Mouse (Mus musculus) stomach, embryonic 16.5 days (tissue): ENCODE results near the gene Ell3. TPM values are rescaled to one million over a fixed set of nuclear protein-coding genes. Genes with fewer than 3 reads are reported as not detected.

ENCODE experiments used
- ATAC-seq: fragments of 200-750 bp; cut with Nextera tagmentation; 2 replicates; pipeline ENCODE4 v1.8.0; 2017; ENCODE audit warnings: moderate number of reproducible peaks, moderate TSS enrichment; ENCODE audit not compliant: insufficient read depth, low FRiP score
- H3K27ac ChIP-seq: fragments of 300-500 bp; sonication (generic); 2 replicates; pipeline ENCODE4 v1.5.1; 2014; ENCODE audit warnings: low read length
- H3K27me3 ChIP-seq: fragments of 300-500 bp; sonication (generic); 2 replicates; pipeline ENCODE4 v1.6.1; 2014; ENCODE audit warnings: low read length, control low read depth, mixed read lengths; ENCODE audit not compliant: control insufficient read depth, insufficient read depth
- H3K36me3 ChIP-seq: fragments of 300-500 bp; sonication (generic); 2 replicates; pipeline ENCODE4 v1.6.1; 2014; ENCODE audit warnings: low read length; ENCODE audit not compliant: control insufficient read depth, insufficient read depth
- H3K4me1 ChIP-seq: fragments of 300-500 bp; sonication (generic); 2 replicates; pipeline ENCODE4 v1.6.1; 2014; ENCODE audit warnings: low read length, control low read depth, mixed read lengths; ENCODE audit not compliant: control insufficient read depth, insufficient read depth
- H3K4me2 ChIP-seq: fragments of 300-500 bp; sonication (generic); 2 replicates; pipeline ENCODE4 v1.6.1; 2014; ENCODE audit warnings: low read depth, low read length, mixed read lengths
- H3K4me3 ChIP-seq: fragments of 300-500 bp; sonication (generic); replicated peaks from 2 replicates; pipeline ENCODE4 v1.5.1; 2014; ENCODE audit warnings: mild to moderate bottlenecking, low read length
- H3K9ac ChIP-seq: fragments of 300-500 bp; sonication (generic); 2 replicates; pipeline ENCODE4 v1.6.1; 2014; ENCODE audit warnings: low read length
- H3K9me3 ChIP-seq: fragments of 300-500 bp; sonication (generic); replicated peaks from 2 replicates; pipeline ENCODE4 v1.6.1; 2016; ENCODE audit warnings: low read length, control low read depth; ENCODE audit not compliant: control insufficient read depth
- WGBS: fragments of 180-500 bp; shearing (Covaris S2); extraction: QIAGEN DNeasy Blood & Tissue Kit; methylation state at CpG from one replicate; pipeline ENCODE4 v1.1.7; 2014; 5-methylcytosine and 5-hydroxymethylcytosine counted together
- microRNA-seq: library from miRNA; unstranded; fragments of <30 nt; microRNA quantifications from one replicate; pipeline ENCODE4, GENCODE M21; 2016
- polyA plus RNA-seq: library from polyadenylated mRNA; unstranded; fragments of >200 nt; fragmentation: Nextera tagmentation; extraction: Ambion mirVana; gene quantifications from 2 replicates; pipeline ENCODE4 v1.2.1, GENCODE M21; 2015

Gene Ell3
- polyA plus RNA-seq, 1 experiment from 2014 or later, result 8.8 TPM

DNA sequence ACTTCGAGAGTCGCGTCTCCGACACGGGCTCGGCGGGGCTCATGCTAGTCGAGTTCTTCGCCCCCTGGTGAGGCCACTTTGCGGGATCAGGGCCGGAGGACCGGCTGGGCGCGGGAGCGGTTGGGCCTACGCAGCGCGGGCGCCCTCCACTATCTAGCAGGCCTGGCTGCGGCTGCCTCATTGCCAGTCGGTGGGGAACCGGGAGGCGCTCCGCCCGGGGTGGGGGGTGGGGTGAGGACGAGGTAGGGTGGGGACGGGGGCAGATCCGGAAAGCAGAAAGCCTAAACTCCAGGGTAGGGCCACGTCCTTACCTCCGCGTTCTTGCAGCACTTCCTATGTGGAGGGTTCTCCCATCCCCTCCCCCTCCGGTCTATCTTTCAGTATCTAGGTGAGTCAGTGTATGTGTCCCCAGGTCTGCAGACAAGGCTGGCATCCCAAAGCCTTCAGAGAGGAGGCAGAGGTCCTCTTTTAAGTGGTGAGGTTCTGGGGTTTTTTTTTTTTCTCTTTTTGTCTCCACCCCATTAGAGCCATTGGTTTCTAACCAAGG is 29.9 kb downstream of the Ell3 start:
- Histone ChIP-seq H3K36me3 (peaks cover 4% of the 10 kb centered on the region), H3K9ac (peak overlapping the region; percentile 99), H3K27ac (peak overlapping the region; percentile 99), H3K27me3 (no peaks in the 10 kb centered on the region), H3K4me1 (peaks cover 27% of the 10 kb centered on the region), H3K4me3 (peak overlapping the region; percentile 100), H3K4me2 (peak overlapping the region; percentile 78), H3K9me3 (no peaks in the 10 kb centered on the region)
- ATAC-seq, result peak; percentile 25; the same call in 1 of the 2 replicates
- WGBS, result under 1% methylated on average over 32 of the region's 32 CpGs

DNA sequence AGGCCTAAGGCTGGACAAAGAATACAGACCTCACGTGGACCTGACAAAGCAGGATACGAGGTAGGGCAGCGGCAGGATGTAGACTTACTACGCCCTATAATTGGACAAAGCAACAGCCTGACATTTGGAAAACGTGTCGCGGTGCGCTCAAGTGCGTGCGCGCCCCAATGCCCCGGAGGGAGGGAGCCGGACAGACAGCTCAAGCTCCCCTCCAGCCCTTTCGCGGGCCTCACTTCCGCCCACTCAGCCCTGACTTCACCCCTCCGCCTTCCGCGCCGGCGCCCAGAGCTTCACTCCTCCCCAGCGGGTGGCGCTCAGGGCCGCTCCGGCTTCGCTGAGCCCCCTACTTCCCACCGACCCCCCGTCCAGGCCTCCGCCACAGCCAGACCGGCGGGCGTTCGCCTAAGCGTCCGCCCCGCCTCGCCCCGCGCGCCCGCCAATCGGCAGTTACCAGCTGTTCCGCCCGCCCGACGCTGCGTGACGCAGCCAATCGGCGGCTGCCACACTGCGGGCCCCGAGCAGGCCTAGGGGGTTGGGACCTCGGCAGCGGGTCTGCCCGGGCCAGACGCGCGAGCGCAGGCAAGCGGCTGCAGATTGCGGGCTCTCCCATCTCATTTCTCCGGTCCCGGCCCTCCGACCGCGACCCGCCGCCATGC is 30.6 kb downstream of the Ell3 start, which contains the start of the genes Pdia3 and Catsper2:
Pdia3 (plus strand) TSS at position 389 of the 656 bp plus-strand sequence.
Catsper2 (minus strand) TSS at position 406 of the 656 bp plus-strand sequence.
- H3K27me3 ChIP-seq, result no peaks in the 10 kb centered on the region
- H3K4me2 ChIP-seq, result peak within 1 kb of the TSS; percentile 80
- no peaks in the 10 kb centered on the region for H3K9me3 ChIP-seq
- peak; percentile 98 for ATAC-seq
- H3K36me3 ChIP-seq, result no peaks in the 10 kb centered on the region; the same call in none of the 2 replicates
- peak within 1 kb of the TSS; percentile 99 for H3K27ac ChIP-seq
- peak within 1 kb of the TSS; percentile 100 for H3K4me3 ChIP-seq
- H3K4me1 ChIP-seq, result peaks cover 21% of the 10 kb centered on the region
- peak within 1 kb of the TSS; percentile 99 for H3K9ac ChIP-seq
- WGBS, result under 1% methylated on average over 61 of the region's 68 CpGs

DNA sequence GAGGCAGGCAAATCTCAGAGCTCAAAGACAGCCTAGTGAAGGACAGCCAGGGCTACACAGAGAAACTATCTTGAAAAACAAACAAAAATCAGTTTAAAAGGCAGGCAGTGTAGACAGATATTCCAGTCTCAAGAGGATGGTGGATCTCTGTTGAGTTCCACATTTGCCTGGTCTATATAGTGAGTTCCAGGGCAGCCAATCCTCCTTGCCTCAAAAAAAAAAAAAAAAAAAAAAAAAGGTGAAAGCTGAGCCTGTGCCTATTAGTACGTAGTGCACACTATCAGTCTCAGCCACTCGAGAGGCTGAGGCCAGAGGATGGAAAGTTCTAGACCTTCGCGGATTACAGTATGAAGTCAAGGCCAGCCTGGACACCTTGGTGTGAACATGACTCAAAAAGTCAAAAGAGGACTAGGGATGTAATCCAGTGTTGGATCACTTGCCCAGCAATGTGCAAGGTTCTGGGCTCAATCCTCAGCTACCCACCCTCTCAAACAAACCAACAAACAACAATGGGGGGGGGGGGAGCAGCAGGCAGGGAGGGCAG is 31.2 kb downstream of the Ell3 start:
- Histone ChIP-seq H3K27me3 (no peaks in the 10 kb centered on the region), H3K4me2 (peak overlapping the region; percentile 80), H3K27ac (peak overlapping the region; percentile 96), H3K36me3 (no peaks in the 10 kb centered on the region), H3K9ac (peak overlapping the region; percentile 99), H3K4me1 (peaks cover 19% of the 10 kb centered on the region), H3K4me3 (peak overlapping the region; percentile 100), H3K9me3 (no peaks in the 10 kb centered on the region)
- 8% methylated on average over 4 of the region's 4 CpGs for WGBS
- ATAC-seq, result 0 out of 2 replicates have a peak, but pooled peaks have one; percentile 1

DNA sequence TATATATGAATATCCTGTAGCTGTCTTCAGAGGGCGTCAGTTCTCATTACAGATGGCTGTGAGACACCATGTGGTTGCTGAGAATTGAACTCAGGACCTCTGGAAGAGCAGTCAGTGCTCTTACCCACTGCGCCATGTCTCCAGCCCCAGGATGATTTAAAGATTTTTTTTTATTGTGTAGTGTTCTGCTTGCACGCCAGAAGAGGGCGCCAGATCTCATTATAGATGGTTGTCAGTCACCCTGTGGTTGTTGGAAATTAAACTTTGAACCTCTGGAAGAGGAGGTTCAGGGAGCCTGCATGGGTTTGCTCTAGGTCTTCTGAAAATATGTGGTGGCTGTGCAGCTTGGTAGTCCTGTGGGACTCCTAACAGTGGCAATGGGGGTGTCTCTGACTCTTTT is 35.9 kb downstream of the Ell3 start:
- Histone ChIP-seq H3K4me2 (no peak overlapping the region), H3K27ac (no peak overlapping the region), H3K27me3 (no peaks in the 10 kb centered on the region), H3K4me3 (no peak overlapping the region), H3K9me3 (no peaks in the 10 kb centered on the region), H3K4me1 (no peaks in the 10 kb centered on the region), H3K36me3 (no peaks in the 10 kb centered on the region), H3K9ac (no peak overlapping the region)
- ATAC-seq, result no peak
- WGBS, result 37% methylated on average over 4 of the region's 4 CpGs

DNA sequence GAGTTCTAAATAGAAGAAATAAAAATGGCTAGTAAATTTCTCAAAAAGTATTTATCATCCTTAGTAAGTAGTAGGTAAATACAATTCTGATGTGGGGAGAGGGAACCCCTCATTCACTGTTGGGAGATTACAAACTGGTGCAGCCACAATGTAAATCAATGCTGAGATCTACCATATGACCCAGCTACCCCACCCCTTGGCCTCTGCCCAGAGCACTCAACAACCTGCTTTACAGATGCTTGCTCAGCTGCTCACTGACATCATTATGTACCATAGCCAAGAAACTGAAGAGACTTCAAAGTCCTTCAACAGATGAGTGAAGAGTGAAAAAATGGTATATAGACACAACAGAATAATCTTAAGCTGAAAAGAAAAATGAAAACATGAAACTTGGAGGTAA is 40.8 kb downstream of the Ell3 start:
- Histone ChIP-seq H3K27ac (no peak overlapping the region), H3K27me3 (no peaks in the 10 kb centered on the region), H3K36me3 (no peaks in the 10 kb centered on the region), H3K4me3 (no peak overlapping the region), H3K4me1 (no peaks in the 10 kb centered on the region), H3K4me2 (no peak overlapping the region), H3K9ac (no peak overlapping the region), H3K9me3 (no peaks in the 10 kb centered on the region)
- no peak for ATAC-seq

DNA sequence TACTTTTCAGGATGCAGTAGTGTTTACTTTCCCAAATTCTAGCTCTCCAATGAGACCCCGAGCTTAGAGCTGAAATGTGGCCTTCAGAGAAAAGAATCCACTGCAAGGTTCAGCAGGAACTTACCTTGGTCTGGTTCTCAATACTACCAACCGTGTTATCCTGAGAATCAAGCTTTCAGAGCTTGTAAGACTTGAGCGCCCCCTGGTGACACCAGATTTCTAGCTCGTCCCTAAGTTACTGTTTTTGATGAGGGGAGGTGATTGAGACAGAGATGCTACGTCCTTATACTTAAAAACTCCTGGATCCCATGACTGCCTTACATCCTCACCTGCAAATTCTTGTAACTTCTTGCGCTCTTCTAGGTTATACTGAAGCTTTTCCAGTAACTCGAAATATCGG is 47.5 kb downstream of the Ell3 start:
- Histone ChIP-seq H3K27me3 (no peaks in the 10 kb centered on the region), H3K9ac (no peak overlapping the region), H3K27ac (no peak overlapping the region), H3K36me3 (no peaks in the 10 kb centered on the region), H3K4me1 (no peaks in the 10 kb centered on the region), H3K9me3 (no peaks in the 10 kb centered on the region), H3K4me3 (no peak overlapping the region), H3K4me2 (no peak overlapping the region)
- ATAC-seq, result no peak
- WGBS, result 11% methylated on average over 8 of the region's 8 CpGs

Small RNAs within 50 kb of the gene (microRNA-seq; reads per million reads assigned to microRNA genes)
- not detected for gene Gm22953

Other genes with a start within 250 kb of the Ell3 start
- gene Trp53bp1, start 172.9 kb downstream of the Ell3 start, polyA plus RNA-seq, result 50.0 and 55.5 TPM in 2 replicates
- 3.2 and 3.5 TPM in 2 replicates for gene Map1a, start 154.7 kb downstream of the Ell3 start, polyA plus RNA-seq
- gene Ppip5k1, start 88.9 kb downstream of the Ell3 start, polyA plus RNA-seq, result 19.3 and 21.2 TPM in 2 replicates
- 260 and 360 TPM in 2 replicates for gene Ckmt1, start 86.6 kb downstream of the Ell3 start, polyA plus RNA-seq
- not detected in 2 replicates for gene Strc, start 57.1 kb downstream of the Ell3 start, polyA plus RNA-seq
- gene Pdia3, start 30.5 kb downstream of the Ell3 start, polyA plus RNA-seq, result 880 and 909 TPM in 2 replicates
- 1.3 and 1.6 TPM in 2 replicates for gene Catsper2, start 30.5 kb downstream of the Ell3 start, polyA plus RNA-seq
- 439 and 496 TPM in 2 replicates for gene Serf2, start 4.9 kb upstream of the Ell3 start, polyA plus RNA-seq
- gene Hypk, start 9.0 kb upstream of the Ell3 start, polyA plus RNA-seq, result 86.0 and 107 TPM in 2 replicates
- gene Serinc4, start 12.5 kb upstream of the Ell3 start, polyA plus RNA-seq, result 0.25 and 0.46 TPM in 2 replicates
- 48.6 and 53.4 TPM in 2 replicates for gene Mfap1b, start 29.8 kb upstream of the Ell3 start, polyA plus RNA-seq
- 25.5 and 28.5 TPM in 2 replicates for gene Mfap1a, start 62.4 kb upstream of the Ell3 start, polyA plus RNA-seq
- gene Wdr76, start 62.4 kb upstream of the Ell3 start, polyA plus RNA-seq, result 5.2 and 6.9 TPM in 2 replicates